Mouse (Mus musculus) right cerebral cortex, postnatal 36 days (tissue): Measurements from ENCODE around the gene Tbc1d22a.
A peak's percentile ranks its signal among the peaks of the same experiment; 100 is the strongest.

Experiments
- DNase-seq, 2 experiments: peaks; one replicate each; pipeline ENCODE4 v3.0.0; 2022; ENCODE audit warnings: low spot score in 2 of 2, mixed read lengths in 1 of 2

Tbc1d22a gene

DNA sequence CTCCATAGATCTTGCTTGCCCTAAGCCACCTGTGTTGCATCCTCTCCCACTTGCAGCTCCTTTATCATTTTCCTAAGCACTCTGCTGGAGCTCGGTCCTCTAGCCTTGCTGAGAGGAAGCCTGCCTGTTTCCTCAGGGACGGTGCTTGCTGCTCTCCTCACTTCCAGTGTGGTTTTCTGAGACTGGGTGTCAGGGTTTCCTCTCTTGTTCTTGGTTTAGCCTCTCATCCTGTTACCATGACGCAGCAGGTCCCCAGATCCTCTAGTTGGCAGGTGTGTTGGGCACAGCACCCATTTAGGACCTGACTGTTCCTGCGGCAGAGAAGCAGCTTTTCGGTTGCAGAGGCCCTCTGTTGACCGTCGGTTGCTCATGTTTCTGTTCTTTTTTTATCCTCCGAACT is 172.1 kb downstream of the Tbc1d22a start:
- no peak for DNase-seq

DNA sequence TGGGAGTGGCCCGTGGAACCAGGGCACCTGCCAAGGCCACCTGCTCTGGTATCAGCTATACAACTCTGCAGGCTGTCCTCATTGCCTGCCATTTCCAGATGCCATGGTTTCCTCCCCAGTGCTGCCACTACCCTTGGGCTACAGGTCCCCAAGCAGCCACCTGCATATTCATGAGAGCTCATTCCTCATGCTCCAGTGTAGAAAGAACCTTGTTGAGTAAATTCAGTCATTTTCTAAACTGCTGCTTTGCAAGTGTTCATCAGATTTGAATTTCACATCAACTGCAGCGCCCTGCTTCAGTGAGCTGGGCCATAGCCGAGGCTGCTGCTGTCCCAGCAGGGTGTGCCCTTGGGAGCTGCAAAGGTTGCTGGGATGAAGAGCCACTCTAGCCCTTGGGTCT is 174.3 kb downstream of the Tbc1d22a start:
- no peak for DNase-seq

DNA sequence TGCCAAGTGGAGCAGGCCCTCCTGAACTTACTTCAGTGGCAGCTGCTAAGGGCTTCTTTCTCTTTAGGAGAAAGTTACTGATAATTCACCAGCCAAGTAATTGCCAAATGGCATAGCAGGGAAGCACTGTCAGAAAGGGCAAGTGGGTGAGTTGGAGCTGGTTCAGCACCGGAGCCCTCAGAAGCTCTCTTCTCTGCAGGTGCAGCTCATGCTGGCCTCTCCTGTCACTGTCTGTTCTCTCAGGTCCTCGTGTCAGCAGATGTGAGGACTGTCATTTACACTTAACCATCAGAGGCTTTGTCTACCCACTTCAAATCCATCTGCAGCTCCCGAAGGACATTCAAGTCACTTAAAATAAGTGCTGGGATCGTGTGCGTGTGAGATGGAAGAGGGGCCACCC is 190.6 kb downstream of the Tbc1d22a start:
- no peak for DNase-seq

DNA sequence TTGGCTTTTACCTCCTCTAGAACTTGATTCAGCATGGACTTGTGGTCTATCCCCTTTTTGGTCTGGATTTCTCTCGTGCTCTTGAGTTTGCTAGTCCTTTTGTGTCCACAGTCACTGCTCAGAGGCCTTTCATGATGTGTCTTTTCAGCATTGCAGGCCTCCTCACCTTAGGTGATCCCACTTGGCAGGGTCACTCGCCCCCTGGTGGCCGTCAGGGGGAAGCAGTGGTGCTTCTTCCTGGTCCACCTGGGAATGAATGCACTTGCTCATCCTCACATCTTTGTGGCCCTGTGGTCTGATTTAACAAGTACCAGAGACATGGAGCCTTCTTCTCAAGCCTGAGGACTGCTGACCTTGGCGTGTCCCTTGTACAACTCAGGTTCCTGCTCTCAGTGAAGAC is 191.3 kb downstream of the Tbc1d22a start:
- DNase-seq, result peak; percentile 20 to 22

DNA sequence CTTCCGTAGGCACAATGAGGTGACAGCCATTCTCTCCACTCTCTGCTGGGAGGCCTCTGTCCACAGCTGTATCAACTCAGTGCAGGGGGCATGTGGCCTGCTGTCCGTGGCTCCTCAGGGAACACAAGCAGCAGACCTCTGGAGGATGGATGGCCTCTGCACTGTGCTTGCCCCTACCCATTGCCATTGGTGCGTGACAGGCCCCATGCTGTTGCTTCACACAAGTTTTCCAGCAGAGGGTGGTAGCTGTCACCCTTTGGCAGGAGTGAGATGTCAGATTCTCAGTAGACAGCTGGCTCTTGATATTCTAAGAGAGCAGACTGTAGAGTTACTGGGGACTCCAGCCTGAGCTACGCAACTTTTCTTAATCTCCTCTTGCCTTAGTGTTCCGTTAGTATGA is 195.1 kb downstream of the Tbc1d22a start:
- DNase-seq, result no peak

DNA sequence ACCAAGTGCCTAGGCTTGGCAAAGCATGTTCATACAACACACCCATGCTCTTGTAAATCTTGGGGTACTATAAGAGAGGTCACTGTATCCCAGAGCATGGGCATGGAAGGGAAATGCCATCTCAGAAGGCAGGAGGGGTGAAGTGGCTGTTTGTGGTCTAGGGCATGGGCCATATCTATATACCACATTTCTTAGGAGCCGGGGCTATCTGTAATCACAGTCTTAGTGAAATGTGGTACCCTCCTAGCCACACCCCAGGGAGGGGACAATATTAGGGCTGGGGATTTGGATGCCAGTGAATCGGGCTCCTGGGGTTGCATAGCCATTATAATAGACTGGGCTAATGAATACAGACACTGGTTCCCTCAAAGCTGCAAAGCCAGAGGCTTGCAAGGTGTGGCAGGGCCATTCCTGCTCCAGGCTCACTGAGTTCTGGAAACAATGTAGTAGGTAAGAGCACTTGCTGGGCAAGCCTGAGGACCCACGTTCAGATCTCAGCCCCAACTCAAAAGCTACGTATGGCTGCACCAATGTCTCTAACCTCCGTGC is 197.3 kb downstream of the Tbc1d22a start:
- no peak for DNase-seq

DNA sequence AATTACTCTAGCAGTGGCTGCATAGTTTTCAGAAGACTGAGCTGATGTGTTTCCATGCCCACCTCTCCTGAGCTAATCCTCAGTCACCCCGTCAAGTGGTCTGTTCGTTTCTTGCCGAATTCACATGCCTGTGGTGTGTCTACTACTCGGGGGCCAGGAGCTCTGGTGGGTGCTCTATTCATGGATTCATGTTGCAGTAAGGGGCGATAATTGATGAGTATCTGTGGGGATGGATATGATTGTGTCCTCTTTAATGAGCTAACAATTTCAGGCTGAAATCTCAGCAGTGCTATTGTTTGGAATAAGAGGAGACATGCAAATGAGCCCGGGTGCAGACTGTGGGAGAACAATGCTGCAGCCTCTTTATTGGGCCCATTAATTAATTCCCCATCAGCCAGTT is 201.7 kb downstream of the Tbc1d22a start:
- DNase-seq, result no peak

DNA sequence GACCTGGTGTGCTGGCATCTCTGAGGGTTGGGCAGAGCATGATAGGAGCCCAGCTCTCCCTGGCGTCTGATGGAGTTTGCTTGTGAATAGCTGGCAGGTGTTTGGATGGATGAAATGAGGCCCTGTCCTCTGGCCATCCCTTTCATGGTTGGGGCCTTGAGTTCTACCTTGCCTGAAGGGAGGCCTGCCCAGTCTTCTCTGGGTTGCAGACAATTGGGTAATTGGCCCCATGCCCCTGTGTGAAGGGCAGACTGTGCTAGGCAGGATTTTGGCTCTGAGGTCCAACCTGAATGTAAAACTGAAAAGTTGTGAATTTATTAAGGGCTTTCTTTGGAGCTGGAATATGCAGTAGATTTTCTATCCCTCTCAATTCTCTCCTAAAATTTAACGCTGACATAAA is 204.2 kb downstream of the Tbc1d22a start:
- DNase-seq, result no peak

DNA sequence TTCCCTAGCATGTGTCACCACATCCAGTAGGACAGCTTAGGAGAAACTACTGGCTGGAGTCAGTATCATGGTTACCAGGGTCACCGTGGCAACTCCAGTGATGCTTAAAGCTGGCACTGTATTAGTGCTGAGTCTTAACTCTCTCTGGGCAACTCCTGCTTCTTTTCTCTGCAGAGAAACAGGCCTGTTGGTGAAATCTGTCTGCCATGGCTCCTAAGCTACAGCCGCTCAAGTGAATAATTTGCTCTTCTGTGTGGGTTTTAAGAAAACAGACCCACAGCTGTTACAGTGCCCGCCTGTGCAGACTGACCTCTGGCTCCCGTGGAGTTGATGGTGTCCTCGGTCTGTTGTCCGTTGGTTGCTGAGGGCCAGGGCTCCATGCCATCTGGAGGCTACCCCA is 205.4 kb downstream of the Tbc1d22a start:
- DNase-seq, result no peak

DNA sequence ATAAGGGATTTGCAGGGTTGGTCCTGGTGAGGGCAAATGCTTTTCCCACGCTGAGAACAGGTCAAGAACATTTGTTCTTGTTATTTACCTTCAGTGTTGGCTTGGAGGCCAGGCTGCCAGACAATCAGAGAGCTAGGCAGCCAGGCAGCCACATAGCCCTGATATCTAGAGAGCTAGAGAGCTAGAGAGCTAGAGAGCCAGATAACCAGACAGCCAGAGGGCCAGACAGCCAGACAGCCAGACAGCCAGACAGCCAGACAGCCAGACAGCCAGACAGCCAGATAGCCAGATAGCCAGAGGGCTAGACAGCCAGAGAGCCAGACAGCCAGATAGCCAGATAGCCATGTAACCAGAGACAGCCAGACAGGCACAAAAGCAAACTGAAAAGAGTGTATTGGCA is 208.6 kb downstream of the Tbc1d22a start:
- no peak for DNase-seq

DNA sequence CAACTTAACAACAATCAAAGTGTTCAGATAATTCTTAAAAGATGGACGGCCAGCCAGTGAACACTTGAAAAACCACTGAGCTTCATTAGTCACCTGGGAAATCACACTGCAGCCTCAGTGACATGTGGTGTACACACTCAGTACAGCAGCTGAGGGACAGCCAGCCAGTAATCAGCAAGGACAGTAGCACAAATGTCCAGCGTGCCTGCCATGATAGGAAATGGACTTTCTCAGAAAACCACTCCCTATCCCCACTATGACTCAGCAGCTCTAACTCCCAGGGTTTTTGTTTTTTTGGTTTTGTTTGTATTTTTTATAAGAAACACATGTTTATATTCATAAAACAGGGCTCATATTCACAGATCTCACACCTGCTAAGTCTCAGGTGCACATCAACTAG is 209.6 kb downstream of the Tbc1d22a start:
- DNase-seq, result no peak

DNA sequence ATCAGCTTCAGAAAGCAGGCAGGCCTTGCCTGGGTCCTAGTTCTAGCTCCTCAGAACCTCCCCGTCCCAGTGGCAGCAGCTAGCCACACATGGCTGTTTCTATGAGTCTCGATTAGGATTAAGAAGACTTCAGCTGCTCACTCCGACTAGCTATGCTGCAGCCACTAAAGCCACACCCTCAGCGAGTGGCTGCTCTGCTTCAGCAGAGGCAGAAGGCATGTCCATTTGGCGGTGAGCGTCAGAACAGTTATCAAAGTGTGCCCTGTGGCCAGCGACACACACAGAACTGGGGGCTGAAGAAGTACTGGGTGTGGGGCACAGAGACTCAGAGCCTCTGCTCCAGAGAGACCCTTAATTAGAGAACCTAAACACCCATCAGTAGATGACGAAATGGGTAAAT is 210.7 kb downstream of the Tbc1d22a start:
- no peak for DNase-seq

DNA sequence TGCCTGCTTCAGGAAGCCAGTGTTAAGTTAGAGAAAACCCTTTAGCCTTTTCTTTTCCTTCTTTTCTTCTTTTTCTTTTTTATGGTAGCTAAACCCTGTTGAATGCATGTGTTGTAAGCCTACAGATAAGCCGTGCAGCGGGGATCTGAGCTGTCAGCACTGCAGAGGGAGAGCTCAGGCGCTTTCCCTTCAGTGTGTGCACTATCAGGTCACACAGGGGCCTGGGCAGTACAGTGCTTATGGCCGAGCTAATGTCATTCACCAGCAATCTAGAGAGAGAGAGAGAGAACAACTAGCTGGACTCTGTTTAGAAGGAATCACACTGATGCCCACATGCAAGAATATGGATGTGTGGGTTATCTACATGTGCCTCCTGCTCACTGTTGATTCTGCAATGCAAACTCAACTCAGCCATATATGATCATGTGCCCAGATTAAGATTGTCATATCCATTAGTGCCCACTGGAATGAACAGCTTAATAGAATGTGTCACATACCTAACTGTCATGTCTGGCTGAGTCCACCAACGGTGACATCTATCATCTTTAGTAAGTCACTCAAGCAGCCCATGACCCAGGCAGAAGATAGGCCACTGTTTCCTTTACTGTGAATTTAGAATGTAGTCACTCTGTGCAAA is 212.2 kb downstream of the Tbc1d22a start:
- no peak for DNase-seq

DNA sequence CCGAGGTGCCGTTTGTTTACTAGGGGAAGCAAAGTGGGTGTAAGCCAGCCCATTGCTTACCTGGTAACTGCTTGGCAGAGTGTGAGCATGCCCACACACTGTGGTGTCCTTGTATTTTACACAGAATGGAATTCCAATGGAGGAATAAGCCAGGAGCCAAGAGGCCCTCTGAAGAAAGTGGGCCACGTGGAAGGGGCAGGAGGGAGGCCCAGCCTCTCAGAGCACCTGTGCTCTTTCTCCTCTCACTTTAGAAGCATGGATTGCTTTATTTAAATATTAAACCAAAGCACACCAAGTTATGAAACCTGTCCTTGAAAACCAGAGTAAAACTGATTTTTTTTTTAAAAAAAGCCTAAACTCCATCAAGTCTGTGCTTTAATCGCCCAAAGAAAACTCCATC is 213.2 kb downstream of the Tbc1d22a start:
- DNase-seq, result no peak

DNA sequence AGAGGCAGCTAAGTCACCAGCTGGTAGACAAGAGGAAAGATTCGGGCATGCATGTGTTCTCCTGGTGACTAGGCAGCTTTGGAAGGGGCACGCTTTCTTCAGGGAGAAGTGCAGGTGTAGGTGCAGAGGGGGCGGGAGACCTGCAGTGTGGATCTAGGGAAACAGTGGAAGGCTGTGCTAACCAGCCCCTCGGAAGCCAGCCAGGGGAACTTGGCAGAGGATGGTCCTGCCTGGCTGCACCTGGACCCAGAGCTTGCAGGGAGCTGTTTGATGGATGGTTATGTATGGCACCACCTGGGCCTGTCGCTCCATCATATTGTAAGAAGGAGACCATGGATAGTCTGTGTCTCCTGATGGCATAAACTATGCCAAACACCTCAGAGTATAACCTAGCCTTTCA is 214.2 kb downstream of the Tbc1d22a start:
- no peak for DNase-seq

DNA sequence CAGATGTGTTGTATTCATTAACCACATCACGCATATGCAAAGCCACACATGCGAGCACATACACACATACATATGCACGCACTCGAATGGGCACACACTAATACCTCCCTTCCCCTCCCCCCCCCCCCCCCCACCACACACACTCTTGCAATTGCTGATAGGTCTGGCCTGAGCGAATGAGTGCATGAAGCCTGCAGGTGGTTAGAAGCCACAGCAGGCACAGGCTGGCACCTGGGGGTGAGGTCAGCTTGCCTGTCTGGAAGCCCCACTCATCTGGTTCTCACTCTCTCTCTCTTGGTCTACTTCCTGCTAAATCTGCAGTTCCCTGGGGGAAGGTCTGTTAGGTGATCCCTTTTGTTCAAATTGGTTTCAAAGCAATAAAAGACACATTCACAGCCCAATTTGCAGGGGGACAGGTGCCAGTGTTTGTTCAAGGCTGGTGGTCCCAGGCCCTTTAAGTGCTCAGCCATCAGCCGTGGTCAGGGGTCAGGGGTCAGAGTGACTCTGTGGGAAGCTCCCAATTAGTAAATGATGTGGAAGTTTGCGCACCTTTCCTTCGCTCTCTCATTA is 215.6 kb downstream of the Tbc1d22a start:
- no peak for DNase-seq

DNA sequence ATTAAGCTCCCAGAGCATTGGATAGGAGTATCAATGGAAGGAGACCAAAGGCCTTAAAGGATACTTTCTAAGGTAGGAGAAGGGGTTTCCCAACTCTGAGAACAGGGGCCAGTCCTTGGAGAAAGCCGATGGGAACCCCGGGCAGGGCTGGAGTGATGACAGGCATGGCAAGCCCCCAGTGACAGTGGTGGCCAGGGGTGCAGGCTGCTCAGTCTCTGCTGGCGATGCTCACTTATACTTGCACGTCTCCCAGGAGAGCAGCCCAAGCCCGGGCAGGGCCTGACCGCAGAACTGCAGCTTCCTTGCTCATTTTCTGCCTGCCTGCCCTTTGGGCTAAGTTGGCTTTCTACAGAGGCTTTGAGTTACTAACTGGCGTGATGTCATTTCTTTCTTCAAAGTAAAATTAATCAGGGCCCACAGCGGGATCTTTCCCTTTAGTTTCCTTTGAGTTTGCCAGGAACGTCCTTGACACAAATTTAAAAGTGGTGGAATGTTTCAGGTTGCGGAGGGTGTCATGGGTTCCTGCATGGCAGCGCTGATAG is 217.4 kb downstream of the Tbc1d22a start:
- DNase-seq, result no peak

DNA sequence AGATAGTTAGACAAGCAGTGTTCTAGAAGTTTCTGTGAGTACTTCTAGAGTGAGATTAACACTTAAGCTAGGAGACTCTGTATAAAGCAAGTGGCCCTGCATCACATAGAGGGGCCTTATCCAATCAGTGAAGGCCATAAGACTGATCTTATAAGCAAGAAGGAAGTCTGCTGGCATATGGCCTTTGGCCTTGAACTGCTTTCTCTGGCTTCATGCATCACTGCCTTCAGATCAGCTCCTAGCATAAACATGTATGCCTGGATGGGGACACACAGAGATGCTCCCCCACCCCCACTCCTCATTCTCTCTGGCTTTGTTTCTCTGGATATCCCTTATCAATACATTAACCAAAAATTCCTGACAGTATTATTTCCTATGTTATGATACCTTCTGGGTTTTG is 218.5 kb downstream of the Tbc1d22a start:
- DNase-seq, result no peak

DNA sequence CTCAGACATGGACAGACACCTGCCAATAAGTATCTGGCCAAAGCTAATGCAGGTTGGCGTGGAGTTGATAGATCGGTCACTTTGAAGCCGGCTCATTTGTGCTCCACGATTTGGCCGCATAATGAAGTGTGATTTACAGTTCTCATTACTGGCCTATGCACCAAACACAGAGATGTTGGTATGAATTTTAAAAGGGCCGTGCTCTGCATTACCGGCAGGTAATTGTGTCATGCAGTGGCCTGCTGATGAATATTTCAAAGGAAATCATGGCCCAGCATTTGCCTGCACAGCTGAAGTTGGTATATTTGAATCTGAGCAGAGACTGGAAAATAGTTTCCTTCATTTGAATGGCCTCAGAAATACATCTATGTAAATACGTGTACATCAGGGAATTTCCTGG is 219.1 kb downstream of the Tbc1d22a start:
- DNase-seq, result no peak

DNA sequence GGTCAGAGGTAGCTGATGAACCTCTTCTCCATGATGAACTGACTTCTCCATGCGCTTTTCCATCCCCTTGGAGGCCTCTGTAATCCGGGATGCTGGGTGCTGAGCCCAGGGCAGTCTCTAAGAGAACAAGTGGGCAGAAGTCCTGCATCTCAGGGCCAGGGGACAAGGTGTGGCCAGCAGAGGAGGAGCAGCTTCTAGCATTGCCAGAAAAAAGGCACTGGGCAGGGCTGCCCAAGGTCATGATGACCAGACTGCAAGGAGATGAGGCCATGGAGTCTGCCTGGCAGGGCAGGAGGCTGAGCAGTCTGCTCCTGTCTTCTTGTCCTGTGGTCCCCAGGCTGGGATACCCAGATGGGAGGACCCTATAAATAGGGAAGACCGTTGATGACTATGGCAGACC is 220.0 kb downstream of the Tbc1d22a start:
- DNase-seq, result no peak

DNA sequence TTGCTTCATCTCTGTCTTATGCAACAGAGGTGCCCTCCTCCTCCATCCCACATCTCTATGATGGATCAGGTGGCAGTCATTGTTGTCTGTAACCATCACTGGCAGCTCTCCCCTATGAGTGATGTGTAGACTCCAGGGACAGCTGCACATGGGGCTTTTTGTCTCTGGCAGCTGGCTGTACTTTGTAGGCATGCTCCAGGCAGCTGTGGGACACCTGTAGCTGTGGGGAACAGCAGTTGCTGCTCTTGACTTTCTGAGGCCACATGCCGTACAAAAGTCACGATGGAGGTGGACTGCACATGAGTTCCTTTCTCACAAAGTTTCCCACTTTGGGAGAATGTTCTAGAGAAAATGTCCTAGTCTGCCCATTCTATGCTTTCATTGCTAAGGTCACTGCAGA is 223.1 kb downstream of the Tbc1d22a start:
- DNase-seq, result no peak

DNA sequence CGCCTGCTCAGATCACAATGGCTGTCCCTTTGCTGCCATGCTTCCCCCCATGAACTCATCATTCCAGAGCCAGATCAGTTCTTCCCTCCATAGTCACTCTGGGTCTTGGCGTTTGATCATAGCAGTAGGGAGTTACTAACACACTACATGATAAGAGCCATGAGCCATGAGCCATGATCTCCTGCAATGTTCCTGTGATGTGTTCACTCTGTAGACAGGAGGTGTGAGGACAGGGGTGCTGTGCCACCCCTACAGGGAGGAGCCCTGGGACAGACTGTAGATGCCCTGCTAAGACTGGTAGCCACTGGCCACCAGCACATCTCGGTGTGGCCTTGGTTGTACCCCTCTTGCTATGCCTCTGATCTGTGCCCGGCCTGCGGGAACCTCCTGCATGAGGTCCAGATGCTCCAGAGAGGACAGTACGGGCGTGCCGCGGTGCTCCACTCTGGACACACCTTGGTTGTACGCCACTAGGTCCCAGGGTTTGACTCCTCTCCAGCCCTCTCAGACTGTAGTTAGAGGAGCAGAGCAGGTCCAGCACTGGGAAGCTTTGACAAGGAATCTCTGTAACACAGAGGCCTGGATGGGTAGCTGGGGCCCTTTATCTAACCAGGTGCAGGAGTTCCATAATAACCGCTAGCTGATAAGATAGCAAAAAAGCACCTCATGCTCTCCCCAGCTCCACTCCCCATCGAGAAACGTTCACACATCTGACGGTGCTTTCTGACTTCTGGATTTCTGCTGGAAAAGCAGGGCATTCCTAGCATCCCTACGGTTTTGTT is 224.9 kb downstream of the Tbc1d22a start:
- DNase-seq, result no peak

DNA sequence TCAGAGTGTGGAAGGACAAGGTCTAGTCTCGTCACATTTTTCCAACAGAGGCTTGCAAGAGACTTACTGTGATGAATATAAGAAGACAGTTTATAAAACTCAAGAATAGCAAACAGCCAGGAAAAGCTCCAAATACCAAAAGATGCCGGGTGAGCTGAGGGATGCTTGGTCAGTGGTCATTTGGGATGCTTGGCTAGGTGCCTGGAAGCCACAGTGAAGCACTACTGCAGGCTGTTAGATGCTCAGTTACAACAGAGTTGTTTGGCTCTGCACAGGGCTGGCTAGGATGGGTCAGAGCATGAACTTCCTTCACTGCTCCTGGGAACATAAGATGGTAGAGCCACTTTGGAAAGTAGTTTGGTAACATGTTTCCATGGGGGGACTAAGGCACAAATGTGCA is 230.0 kb downstream of the Tbc1d22a start:
- DNase-seq, result no peak
